Mouse (Mus musculus) CH12.LX (cell line): Measurements from ENCODE around the gene Slc7a14. TPM values are rescaled to one million over a fixed set of nuclear protein-coding genes. Genes with fewer than 3 reads are reported as not detected.

ENCODE experiments used
- DNase-seq: peaks from one replicate; pipeline ENCODE4 v3.0.0-alpha.2; 2013; ENCODE audit errors: extremely low read depth
- H3K27ac ChIP-seq: 2 replicates; pipeline ENCODE4 v1.5.1; 2012; ENCODE audit warnings: low read depth, mild to moderate bottlenecking, control low read depth, moderate library complexity; ENCODE audit not compliant: insufficient read depth
- H3K27me3 ChIP-seq: replicated peaks from 2 replicates; pipeline ENCODE3; 2012; ENCODE audit warnings: inconsistent platforms
- H3K36me3 ChIP-seq, 2 experiments: replicated peaks in 1 of 2; 2 replicates each; pipeline versions ENCODE3 to v1.6.1; 2012; ENCODE audit warnings: inconsistent platforms in 1 of 2, low read length in 1 of 2, mild to moderate bottlenecking in 1 of 2, mixed read lengths in 1 of 2, moderate library complexity in 1 of 2; ENCODE audit not compliant: control insufficient read depth in 1 of 2, insufficient read depth in 1 of 2
- H3K4me1 ChIP-seq, 2 experiments: 2 replicates each; pipeline ENCODE4 v1.6.1; 2012; ENCODE audit warnings: inconsistent platforms in 1 of 2, moderate library complexity in 1 of 2; ENCODE audit not compliant: insufficient read depth in 2 of 2, control insufficient read depth in 1 of 2
- H3K4me2 ChIP-seq: 2 replicates; pipeline ENCODE4 v1.6.1; 2012; ENCODE audit warnings: low read depth, mild to moderate bottlenecking, control low read depth; ENCODE audit not compliant: poor library complexity, insufficient read depth, severe bottlenecking
- H3K4me3 ChIP-seq, 3 experiments: fragments of 150-350 bp in 1 of 3; sonication (generic) in 1 of 3; replicated peaks in 1 of 3; 2 replicates each; pipeline versions ENCODE3 to v1.5.1; 2011 to 2012; ENCODE audit warnings: low read depth in 2 of 3, low read length in 2 of 3, mild to moderate bottlenecking in 2 of 3, moderate library complexity in 2 of 3, control low read depth in 1 of 3, improper control_type of control experiment in 1 of 3, inconsistent platforms in 1 of 3, mixed read lengths in 1 of 3; ENCODE audit not compliant: poor library complexity in 1 of 3
- H3K79me2 ChIP-seq: replicated peaks from 2 replicates; pipeline ENCODE4 v1.6.1; 2012; ENCODE audit warnings: mild to moderate bottlenecking, moderate library complexity; ENCODE audit not compliant: control insufficient read depth, poor library complexity, insufficient read depth, severe bottlenecking; ENCODE audit errors: extremely low read depth
- H3K9ac ChIP-seq: 2 replicates; pipeline ENCODE4 v1.6.1; 2012; ENCODE audit warnings: low read depth, mild to moderate bottlenecking, control low read depth, moderate library complexity; ENCODE audit not compliant: insufficient read depth
- H3K9me3 ChIP-seq: replicated peaks from 2 replicates; pipeline ENCODE3; 2012; ENCODE audit warnings: low read length, inconsistent platforms, mixed read lengths
- CHD1 ChIP-seq: IDR thresholded peaks from 2 replicates; pipeline ENCODE4 v1.6.1; 2012; ENCODE audit warnings: low read depth, low read length, improper control_type of control experiment, inconsistent platforms
- CTCF ChIP-seq, 2 experiments: IDR thresholded peaks in 1 of 2; conservative IDR thresholded peaks in 1 of 2; 2 replicates each; pipeline ENCODE4 v1.5.1; 2011 to 2012; ENCODE audit warnings: low read depth in 2 of 2, low read length in 2 of 2, improper control_type of control experiment in 1 of 2, inconsistent platforms in 1 of 2, mild to moderate bottlenecking in 1 of 2, moderate library complexity in 1 of 2
- ELF1 ChIP-seq: IDR thresholded peaks from 2 replicates; pipeline ENCODE4 v1.6.1; 2014; ENCODE audit warnings: low read depth, mild to moderate bottlenecking, inconsistent platforms, low read length, improper control_type of control experiment
- EP300 ChIP-seq: IDR thresholded peaks from 2 replicates; pipeline ENCODE4 v1.6.1; 2011; ENCODE audit warnings: low read length, improper control_type of control experiment
- GABPA ChIP-seq: IDR thresholded peaks from 2 replicates; pipeline ENCODE4 v1.6.1; 2012; ENCODE audit warnings: low read depth, low read length, improper control_type of control experiment, inconsistent platforms; ENCODE audit not compliant: insufficient replicate concordance
- HCFC1 ChIP-seq: IDR thresholded peaks from 2 replicates; pipeline ENCODE4 v1.6.1; 2012; ENCODE audit warnings: low read depth, mild to moderate bottlenecking, inconsistent platforms, low read length, improper control_type of control experiment
- JUN ChIP-seq: IDR thresholded peaks from 2 replicates; pipeline ENCODE4 v1.6.1; 2011; ENCODE audit warnings: low read depth, mild to moderate bottlenecking, low read length, improper control_type of control experiment, moderate library complexity; ENCODE audit not compliant: insufficient read depth
- MAX ChIP-seq: IDR thresholded peaks from 2 replicates; pipeline ENCODE4 v1.6.1; 2011; ENCODE audit warnings: low read length, improper control_type of control experiment
- MAZ ChIP-seq: IDR thresholded peaks from 2 replicates; pipeline ENCODE4 v1.6.1; 2012; ENCODE audit warnings: low read depth, mild to moderate bottlenecking, inconsistent platforms, low read length, improper control_type of control experiment, moderate library complexity
- MEF2A ChIP-seq: IDR thresholded peaks from 2 replicates; pipeline ENCODE4 v1.6.1; 2014; ENCODE audit warnings: low read depth, mild to moderate bottlenecking, inconsistent platforms, low read length, improper control_type of control experiment, borderline replicate concordance
- PAX5 ChIP-seq: IDR thresholded peaks from 2 replicates; pipeline ENCODE4 v1.6.1; 2012; ENCODE audit warnings: low read length, inconsistent platforms, mixed read lengths
- POLR2AphosphoS2 ChIP-seq: IDR thresholded peaks from 2 replicates; pipeline ENCODE4 v1.6.1; 2011; ENCODE audit warnings: low read depth, low read length, improper control_type of control experiment
- UBTF ChIP-seq: IDR thresholded peaks from 2 replicates; pipeline ENCODE4 v1.6.1; 2012; ENCODE audit warnings: low read depth, mild to moderate bottlenecking, inconsistent platforms, low read length, improper control_type of control experiment, moderate library complexity
- USF1 ChIP-seq: IDR thresholded peaks from 2 replicates; pipeline ENCODE4 v1.6.1; 2014; ENCODE audit warnings: low read depth, mild to moderate bottlenecking, inconsistent platforms, low read length, improper control_type of control experiment
- ZNF384 ChIP-seq: IDR thresholded peaks from 2 replicates; pipeline ENCODE4 v1.6.1; 2012; ENCODE audit warnings: low read depth, low read length, improper control_type of control experiment, inconsistent platforms
- dilution Hi-C: fragments of 300-500 bp; cut with MboI; formaldehyde crosslinking; loops from 2 replicates; pipeline ENCODE4 v1.14.3; 2020; ENCODE audit warnings: low sequenced_read_pairs; ENCODE audit not compliant: extremely low pct_unique_long_range_greater_than_20kb, extremely low pct_ligation_motif_present
- in situ Hi-C: fragments of 300-500 bp; cut with MboI; formaldehyde crosslinking; loops from 3 replicates; pipeline ENCODE4 v1.14.3; 2019; ENCODE audit warnings: low sequenced_read_pairs, low pct_ligation_motif_present, low pct_unique_long_range_greater_than_20kb, mixed read lengths
- polyA plus RNA-seq: library from polyadenylated mRNA; unstranded; fragments of >175 nt; gene quantifications from 2 replicates; pipeline ENCODE4 v1.2.1, GENCODE M21; 2012; ENCODE audit warnings: low read depth; ENCODE audit not compliant: insufficient read length
- total RNA-seq, 2 experiments: library from RNA; depleted of rRNA; stranded (reverse); fragments of 300-350 nt in 1 of 2; fragments of >200 nt in 1 of 2; gene quantifications; 2 replicates each; pipeline ENCODE4 v1.2.3; 2012 to 2014

Slc7a14 gene
- total and polyA plus RNA-seq, 3 experiments = not detected

DNA sequence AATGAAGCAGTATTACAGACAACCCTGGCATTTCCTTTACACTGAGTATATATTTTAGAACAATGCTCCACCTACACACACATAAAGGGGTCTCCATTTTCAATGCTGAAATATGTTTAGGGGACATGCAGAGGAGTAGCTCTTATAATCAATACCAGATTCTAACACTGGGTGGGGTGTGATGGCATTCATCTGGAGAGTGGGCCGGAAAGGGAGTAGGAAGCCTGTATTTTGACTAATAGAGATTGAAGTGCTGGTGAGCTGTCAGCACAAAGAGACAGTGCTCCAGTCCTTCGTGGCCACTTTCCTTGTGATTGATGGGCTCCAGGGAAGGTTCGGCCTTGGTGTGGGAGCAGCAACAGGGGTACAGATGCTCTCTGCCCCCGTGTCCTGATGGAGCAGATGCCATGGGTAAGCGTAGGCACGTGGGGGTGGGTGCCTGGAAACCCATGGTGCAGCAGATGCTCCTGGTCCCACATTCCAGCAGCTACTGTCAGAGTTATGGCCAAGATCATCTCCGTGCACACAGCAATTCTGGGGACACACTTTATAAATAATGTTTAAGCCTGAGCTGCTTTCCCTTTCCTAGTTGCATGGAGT lies 18.2 kb upstream of the Slc7a14 start:
- dilution Hi-C loops = no loop called here
- Histone ChIP-seq H3K4me3 (no peak overlapping the region), H3K9me3 (no peaks in the 10 kb centered on the region), H3K79me2 (no peaks in the 10 kb centered on the region), H3K4me2 (no peak overlapping the region), H3K27ac (no peak overlapping the region), H3K27me3 (no peaks in the 10 kb centered on the region), H3K36me3 (no peaks in the 10 kb centered on the region), H3K9ac (no peak overlapping the region), H3K4me1 (peaks cover 5 to 6% of the 10 kb centered on the region in 2 experiments; a peak in 3 of 4 replicates)
- DNase-seq = no peak
- TF ChIP-seq ELF1 (no peak), ZNF384 (no peak), CTCF (conservative IDR thresholded peaks at IDR 0.05 in 1 of 2, IDR thresholded peaks at IDR 0.05 in 1 of 2; ENCODE audit: low read depth in 2 of 2, low read length in 2 of 2) (0 out of 4 replicates have a peak, but pooled peaks of 1 of the 2 experiments have one; percentile 7)
- in situ Hi-C loops = no loop called here

DNA sequence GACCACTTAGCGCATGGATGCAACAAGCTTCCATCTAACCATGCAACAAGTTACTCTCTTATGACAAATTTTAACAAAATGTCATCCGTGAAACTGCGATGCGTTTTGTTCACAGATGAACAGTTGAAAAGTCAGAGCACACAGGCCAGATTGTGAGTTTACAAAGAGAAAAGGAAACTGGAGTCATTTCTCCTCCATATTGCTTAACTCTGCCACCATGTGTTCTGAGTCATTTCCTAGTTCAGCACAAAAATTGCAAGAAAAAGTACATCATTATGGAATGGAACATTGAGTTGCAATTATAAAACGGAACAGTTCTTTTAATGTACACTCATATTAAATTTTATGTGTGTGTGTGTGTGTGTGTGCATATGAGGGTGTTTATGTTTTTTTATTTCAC lies 17.6 kb upstream of the Slc7a14 start:
- H3K4me3 ChIP-seq = no peak overlapping the region
- no peak overlapping the region for H3K9ac ChIP-seq
- no peaks in the 10 kb centered on the region for H3K36me3 ChIP-seq
- H3K79me2 ChIP-seq = no peaks in the 10 kb centered on the region
- H3K27ac ChIP-seq = no peak overlapping the region
- TF ChIP-seq USF1 (no peak), HCFC1 (no peak), EP300 (no peak), MAZ (no peak), MEF2A (no peak), JUN (no peak), CHD1 (no peak), ZNF384 (no peak), GABPA (no peak), POLR2AphosphoS2 (no peak), PAX5 (no peak), MAX (no peak)
- H3K4me2 ChIP-seq = no peak overlapping the region
- dilution Hi-C loops (no loop called here), in situ Hi-C loops (no loop called here)
- no peaks in the 10 kb centered on the region for H3K27me3 ChIP-seq
- H3K9me3 ChIP-seq = no peaks in the 10 kb centered on the region
- H3K4me1 ChIP-seq = peaks cover 5 to 6% of the 10 kb centered on the region in 2 experiments; a peak in 3 of 4 replicates
- DNase-seq = no peak

DNA sequence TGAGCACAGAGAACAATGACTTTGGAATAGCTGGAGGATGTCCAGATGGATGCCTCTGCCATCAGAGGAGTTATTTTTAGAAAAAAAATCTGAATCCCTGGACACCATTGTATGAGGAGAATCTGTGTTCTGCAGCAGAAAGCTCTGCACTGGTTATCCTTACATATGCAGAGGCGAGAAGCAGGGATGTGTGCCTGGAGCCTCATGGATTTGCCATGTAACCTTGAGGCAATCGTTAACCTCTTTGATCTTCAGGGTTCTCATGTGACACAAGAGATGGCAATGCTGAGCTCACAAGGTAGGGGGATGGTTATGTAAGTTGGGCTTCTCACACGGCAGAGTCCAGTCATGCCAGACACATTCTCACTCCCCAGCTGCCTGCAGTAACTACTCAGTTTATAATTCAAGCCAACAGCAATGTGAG lies 14.1 kb upstream of the Slc7a14 start:
- dilution Hi-C loops (no loop called here), in situ Hi-C loops (no loop called here)
- no peak overlapping the region for H3K4me2 ChIP-seq
- no peak for TF ChIP-seq MEF2A
- TF ChIP-seq UBTF = no peak
- TF ChIP-seq, all 38 proteins: peak for 0
- H3K4me1 ChIP-seq = peaks cover 0 to 2% of the 10 kb centered on the region in 2 experiments; a peak in 1 of 4 replicates
- H3K27ac ChIP-seq = no peak overlapping the region
- no peaks in the 10 kb centered on the region for H3K27me3 ChIP-seq
- H3K9me3 ChIP-seq = no peaks in the 10 kb centered on the region
- H3K36me3 ChIP-seq = no peaks in the 10 kb centered on the region
- H3K79me2 ChIP-seq = no peaks in the 10 kb centered on the region
- DNase-seq = no peak
- H3K4me3 ChIP-seq = no peak overlapping the region
- no peak overlapping the region for H3K9ac ChIP-seq
